Mouse (Mus musculus) forelimb bud, embryonic 11.5 days (tissue): ENCODE measurements around the gene Olfr672.
"Not testable (repeated sequence)": the region's sequence is repeated elsewhere in the genome, so short reads cannot be mapped to it uniquely, and the experiment has no call there.

Experiments
- DNase-seq: peaks from one replicate; pipeline ENCODE4 v3.0.0-alpha.2; 2012; ENCODE audit warnings: low read depth, low spot score

Olfr672 gene

DNA sequence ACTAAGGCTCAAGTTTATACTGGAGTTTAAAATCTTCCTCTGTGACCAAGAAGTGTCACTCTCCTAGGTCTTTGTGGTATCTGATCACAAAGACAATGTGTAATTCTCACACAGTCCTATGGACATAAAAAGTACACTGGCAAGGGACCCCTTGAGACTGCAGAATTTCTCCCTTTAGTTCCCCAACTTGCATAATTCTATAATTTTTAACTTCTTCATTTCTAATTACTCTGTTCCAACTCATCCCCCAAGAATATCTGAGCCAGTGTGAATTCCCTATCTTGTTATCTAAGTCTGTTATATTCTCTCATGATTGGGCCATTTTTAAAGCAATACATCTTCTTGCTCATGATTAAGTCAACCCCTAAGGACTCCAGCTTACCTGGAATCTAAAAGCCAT is at the start of gene Olfr672:
Olfr672 (minus strand) TSS at position 101 of the 400 bp plus-strand sequence.
- DNase-seq: no peak

DNA sequence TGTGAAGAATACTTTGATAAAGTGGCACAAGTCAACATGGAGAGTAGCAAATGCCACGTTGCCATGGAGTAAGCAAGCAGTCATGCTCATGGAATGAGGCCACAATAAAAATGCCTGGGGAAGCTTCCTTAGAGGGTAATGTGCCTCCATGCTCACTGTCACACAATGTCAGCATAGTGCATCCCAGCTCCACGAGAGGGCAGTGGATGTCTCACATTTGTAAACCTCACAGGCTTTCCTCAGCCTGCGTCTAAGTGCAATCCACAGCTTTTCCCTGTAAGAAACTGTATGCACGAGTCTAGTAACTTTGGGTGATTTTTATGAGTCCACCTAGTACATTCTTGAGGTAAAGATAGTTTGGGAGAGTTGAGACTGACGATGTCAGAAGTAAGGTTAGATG is 32.0 kb upstream of the Olfr672 start:
- not testable (repeated sequence) for DNase-seq

DNA sequence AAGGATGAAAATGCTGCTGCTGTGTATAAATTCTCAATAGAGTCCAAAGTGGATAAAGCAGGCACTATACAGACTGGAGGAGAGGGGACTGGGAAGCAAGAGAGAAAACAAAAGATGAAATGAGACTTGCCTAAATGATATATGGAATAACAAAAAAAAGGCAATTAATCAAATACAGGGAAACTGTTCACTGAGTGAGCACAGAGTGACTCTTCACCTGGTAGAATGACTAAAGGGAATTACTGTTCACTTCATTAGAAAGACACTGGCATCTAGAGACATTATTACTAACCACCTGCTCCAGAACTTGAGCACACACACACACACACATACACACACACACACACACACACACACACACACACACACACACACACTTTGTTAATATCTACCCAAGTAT is 30.6 kb upstream of the Olfr672 start, which contains the start of gene Olfr676:
Olfr676 (plus strand) TSS at position 301 of the 400 bp plus-strand sequence.
- no peak for DNase-seq

DNA sequence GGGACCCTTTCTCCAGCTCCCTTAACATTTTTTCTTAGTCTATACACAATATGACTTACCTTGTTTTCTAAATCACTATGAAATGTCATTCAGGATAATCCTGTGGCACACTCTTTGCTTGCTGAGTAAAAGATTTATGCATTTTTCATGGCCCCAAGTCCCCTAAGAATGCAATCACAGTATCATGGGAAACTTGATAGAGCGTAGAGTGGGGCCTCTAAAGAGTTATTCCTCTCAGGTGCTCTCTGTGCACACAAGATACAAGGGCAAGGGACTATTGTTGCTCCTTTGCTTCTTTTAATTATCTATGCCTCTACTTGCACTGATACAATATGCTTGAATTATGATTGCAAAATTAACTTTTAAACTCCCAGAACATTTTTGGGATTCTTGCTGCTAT is 26.5 kb upstream of the Olfr672 start, which contains the start of gene Olfr675:
Olfr675 (minus strand) TSS at position 101 of the 400 bp plus-strand sequence.
- no peak for DNase-seq

DNA sequence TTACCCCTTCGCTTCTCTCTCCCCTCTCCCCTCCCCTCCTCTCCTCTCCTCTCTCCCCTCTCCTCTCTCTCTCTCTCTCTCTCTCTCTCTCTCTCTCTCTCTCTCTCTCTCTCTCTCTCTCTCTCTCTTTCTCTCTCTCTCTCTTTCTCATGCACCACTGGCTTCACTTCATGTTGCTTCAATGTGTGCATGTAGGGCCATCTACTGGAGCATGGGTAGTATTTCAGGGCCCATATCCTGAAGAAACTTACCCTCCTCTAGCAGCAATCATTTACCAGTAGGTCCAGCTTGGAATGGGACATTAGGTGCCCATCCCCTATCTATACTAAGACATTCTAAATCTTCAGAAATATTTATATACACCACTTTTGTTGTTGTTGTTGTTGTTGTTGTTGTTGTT is 20.7 kb upstream of the Olfr672 start:
- no peak for DNase-seq

DNA sequence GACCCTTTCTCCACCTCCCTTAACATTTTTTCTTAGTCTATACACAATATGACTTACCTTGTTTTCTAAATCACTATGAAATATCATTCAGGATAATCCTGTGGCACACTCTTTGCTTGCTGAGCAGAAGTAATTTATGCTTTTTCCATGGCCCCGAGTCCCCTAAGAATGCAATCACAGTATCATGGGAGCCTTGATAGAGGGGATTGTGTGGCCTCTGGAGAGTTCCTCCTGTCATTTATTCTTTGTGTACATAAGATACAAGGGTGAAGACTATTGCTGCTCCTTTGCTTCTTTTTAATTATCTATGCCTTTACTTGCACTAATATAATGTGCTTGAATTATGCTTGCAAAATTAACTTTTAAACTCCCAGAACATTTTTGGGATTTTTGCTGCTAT is 22.8 kb downstream of the Olfr672 start, which contains the start of gene Olfr671:
Olfr671 (minus strand) TSS at position 101 of the 400 bp plus-strand sequence.
- no peak for DNase-seq

DNA sequence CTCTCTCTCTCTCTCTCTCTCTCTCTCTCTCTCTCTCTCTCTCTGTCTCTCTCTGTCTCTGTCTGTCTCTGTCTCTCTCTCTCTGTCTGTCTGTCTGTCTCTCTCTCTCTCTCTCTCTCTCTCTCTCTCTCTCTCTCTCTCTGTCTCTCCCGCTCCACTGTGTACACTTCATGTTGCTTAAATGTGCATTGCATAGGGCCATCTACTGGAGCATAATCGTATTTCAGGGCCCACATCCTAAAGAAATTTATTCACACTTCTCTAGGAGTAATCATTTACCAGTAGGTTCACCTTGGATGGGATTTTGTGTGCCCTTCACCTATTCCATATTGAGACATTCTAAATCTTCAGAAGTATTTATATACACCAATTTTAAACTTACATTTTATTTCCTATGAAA is 29.3 kb downstream of the Olfr672 start:
- DNase-seq: not testable (repeated sequence)

DNA sequence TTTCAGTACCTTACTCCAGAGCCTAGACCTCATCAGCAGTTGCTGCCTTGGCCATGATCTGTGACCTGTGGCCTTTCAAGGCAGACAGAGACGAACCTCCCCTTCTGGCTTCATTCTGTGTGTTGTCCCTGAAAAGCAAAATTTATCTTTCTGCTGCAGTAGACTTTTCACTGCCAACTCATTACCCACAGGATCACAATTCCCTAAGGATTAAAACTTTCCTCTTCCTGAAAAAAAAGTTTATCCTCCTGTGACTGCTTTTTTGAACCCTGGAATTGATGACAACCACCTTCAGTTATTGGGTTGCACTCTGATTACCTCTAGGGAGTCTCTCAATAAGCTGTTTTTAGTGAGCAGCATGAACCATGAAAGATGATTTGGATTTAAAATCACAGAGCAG is 39.3 kb downstream of the Olfr672 start, which contains the start of gene Olfr670:
Olfr670 (minus strand) TSS at position 101 of the 400 bp plus-strand sequence.
- DNase-seq: no peak

DNA sequence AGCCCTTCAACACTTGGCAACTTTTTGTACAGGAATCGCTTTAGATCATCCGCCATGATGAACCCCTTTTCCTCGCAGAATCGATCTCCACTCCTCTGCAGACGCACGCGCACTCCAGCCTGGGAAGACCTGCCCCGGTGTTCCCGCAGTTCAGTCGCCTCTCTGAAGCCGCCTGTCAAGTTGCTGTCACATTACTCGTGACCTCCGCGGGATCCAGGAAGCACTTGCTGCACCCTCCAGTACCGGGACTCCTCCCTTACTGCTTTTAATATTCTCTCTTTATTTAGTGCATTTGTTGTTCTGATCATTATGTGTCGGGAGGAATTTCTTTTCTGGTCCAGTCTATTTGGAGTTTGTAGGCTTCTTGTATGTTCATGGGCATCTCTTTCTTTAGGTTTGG is 51.6 kb downstream of the Olfr672 start:
- not testable (repeated sequence) for DNase-seq
